Mouse (Mus musculus) adrenal gland, adult 2 months (tissue): ENCODE measurements around the gene Ppp3ca. TPM values are rescaled to one million over a fixed set of nuclear protein-coding genes. Genes with fewer than 3 reads are reported as not detected.

Experiments
- microRNA-seq, 2 experiments: library from miRNA; unstranded; fragments of <30 nt; microRNA quantifications; one replicate each; pipeline ENCODE4 v1.2.0; 2021
- polyA plus RNA-seq: library from polyadenylated mRNA; depleted of rRNA; stranded (reverse); fragments of >200 nt; gene quantifications from 2 replicates; pipeline ENCODE4 v1.2.3, GENCODE M21; 2012
- total RNA-seq, 2 experiments: library from RNA; stranded (reverse); gene quantifications; 2 replicates each; pipeline ENCODE4 v1.2.3; 2021

Ppp3ca gene
- total and polyA plus RNA-seq, 3 experiments = 39.2 to 50.7 (median 48.5) TPM

Small RNA genes within 50 kb of the gene (microRNA-seq; reads per million reads assigned to microRNA genes)
- 0 reads per million in 2 experiments for gene Gm44327
